Mouse (Mus musculus): ENCODE measurements around the gene Zfp933. TPM values are rescaled to one million over a fixed set of nuclear protein-coding genes. Genes with fewer than 3 reads are reported as not detected.
"Not testable (repeated sequence)": the region's sequence is repeated elsewhere in the genome, so short reads cannot be mapped to it uniquely, and the experiment has no call there.

The Zfp933 gene
- polyA plus RNA-seq, 1 experiment from 2014 or later: 5.9 TPM

DNA sequence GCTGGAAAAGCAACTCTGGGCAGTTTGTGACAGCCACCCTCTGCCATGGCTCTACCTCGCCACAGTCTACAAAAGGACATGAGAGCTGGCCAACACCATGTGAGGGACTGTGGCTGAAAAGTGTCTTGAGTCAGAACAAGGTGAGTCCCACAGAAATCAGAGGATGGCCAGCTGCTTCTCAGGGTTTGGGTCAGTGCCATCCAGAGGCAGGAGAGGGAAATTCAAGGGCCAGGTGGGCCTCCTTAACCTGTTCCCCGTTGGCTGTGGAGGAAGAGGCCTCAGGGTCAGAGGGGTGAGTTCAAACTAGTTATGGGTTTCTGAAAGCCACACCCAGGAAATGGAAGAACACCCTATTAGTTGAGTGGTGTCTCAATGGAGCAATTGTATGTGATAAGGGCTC, 31.3 kb upstream of the Zfp933 start:
- no peak for ATAC-seq (ENCODE audit: low FRiP score)

DNA sequence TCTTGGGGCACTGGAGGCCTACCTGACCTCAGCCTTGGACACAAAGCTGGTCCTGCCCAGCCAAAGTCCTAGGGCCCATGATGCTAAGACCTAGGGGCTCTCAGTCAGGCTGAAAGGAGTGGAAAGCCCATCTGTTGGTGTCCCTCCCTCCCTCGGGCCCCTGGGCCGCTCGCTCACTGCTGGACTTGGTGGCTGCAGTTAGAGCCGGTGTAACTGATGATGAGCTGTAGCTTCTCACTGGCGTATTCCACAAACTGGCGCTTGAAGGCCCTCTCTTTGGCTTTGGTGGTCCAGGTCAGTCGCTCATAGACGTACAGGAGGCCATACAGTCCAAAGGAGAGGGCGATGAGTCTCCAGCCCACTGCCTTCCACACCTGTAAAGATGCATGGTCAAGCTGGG, 30.4 kb upstream of the Zfp933 start:
- Histone ChIP-seq H3K4me1 (no peaks in the 10 kb centered on the region), H3K9ac (no peak overlapping the region), H3K4me2 (replicated peaks) (no peak overlapping the region), H3K27ac (no peak overlapping the region), H3K4me3 (no peak overlapping the region), H3K9me3 (replicated peaks) (no peaks in the 10 kb centered on the region), H3K36me3 (peaks cover 96% of the 10 kb centered on the region), H3K27me3 (no peaks in the 10 kb centered on the region)
- ATAC-seq (ENCODE audit: low FRiP score): no peak
- WGBS: 95% methylated on average over 9 of the region's 9 CpGs

More for the DNA sequence above, 31.3 kb upstream of the Zfp933 start:
- Histone ChIP-seq H3K27ac (no peak overlapping the region), H3K4me1 (no peaks in the 10 kb centered on the region), H3K9ac (no peak overlapping the region), H3K4me2 (replicated peaks) (no peak overlapping the region), H3K4me3 (no peak overlapping the region), H3K27me3 (no peaks in the 10 kb centered on the region), H3K36me3 (peaks cover 95% of the 10 kb centered on the region), H3K9me3 (replicated peaks) (no peaks in the 10 kb centered on the region)
- WGBS: 79% methylated on average over 2 of the region's 2 CpGs

DNA sequence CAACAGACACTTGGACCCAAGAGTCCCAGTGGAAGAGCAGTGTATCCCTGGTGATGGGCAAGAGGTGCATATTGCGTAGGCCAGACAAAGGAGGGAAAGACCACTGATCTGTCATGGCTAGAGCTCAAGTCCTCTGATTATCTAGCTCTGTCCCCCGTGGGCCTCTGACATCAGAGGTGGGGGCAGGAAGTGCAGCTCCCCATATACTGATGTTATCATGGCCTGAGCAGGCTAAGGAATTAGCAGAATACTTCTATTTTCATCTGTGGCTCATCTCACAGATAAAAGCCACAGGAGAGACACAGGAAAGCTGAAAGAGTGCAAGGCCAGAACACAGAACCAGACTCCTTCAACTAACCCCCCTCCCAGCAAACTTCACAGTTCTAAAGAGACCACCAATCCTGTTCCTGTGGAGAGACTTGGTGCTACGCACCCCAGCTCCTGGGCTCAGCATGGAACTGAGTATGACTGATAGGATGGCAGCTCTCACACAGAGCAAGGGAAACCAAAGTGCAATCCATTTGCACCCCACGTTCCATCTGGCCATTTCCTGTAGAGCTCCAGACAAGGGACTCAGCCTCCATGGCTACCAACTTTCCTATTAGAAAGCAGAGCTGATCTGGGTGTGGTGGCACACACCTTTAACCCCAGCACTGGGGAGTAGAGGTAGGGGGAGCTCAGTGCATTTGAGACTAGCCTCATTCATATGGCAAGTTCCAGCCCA, 27.8 kb upstream of the Zfp933 start:
- no peak overlapping the region for H3K4me2 ChIP-seq (replicated peaks)
- no peak for ATAC-seq (ENCODE audit: low FRiP score)
- H3K4me3 ChIP-seq: no peak overlapping the region
- H3K9me3 ChIP-seq (replicated peaks): no peaks in the 10 kb centered on the region
- no peak overlapping the region for H3K27ac ChIP-seq
- no peak overlapping the region for H3K9ac ChIP-seq
- no peaks in the 10 kb centered on the region for H3K27me3 ChIP-seq
- H3K4me1 ChIP-seq: no peaks in the 10 kb centered on the region
- 92% methylated on average over 4 of the region's 4 CpGs for WGBS
- H3K36me3 ChIP-seq: peaks cover 93% of the 10 kb centered on the region

DNA sequence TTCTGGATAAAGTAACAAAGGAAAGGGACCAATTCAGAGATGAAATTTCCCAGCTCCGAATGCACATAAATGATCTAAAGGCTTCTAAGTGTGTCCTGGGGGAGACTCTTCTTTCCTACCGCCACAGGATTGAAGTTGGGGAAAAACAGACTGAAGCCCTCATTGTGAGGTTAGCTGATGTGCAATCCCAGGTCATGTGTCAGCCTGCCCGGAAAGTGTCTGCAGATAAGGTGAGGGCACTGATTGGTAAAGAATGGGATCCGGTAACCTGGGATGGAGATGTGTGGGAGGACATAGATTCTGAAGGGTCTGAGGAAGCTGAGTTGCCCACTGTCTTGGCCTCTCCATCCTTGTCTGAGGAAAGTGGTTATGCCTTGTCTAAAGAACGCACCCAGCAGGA, 21.1 kb upstream of the Zfp933 start:
- 18% methylated on average over 5 of the region's 5 CpGs for WGBS
- Histone ChIP-seq H3K4me2 (replicated peaks) (peak overlapping the region; percentile 76), H3K9me3 (replicated peaks) (no peaks in the 10 kb centered on the region), H3K36me3 (peaks cover 48% of the 10 kb centered on the region), H3K27me3 (no peaks in the 10 kb centered on the region), H3K4me3 (peak overlapping the region; percentile 70), H3K27ac (0 out of 2 replicates have a peak overlapping the region, but pooled peaks have one; percentile 26), H3K4me1 (peaks cover 24% of the 10 kb centered on the region), H3K9ac (peak overlapping the region; percentile 60)
- no peak for ATAC-seq (ENCODE audit: low FRiP score)

DNA sequence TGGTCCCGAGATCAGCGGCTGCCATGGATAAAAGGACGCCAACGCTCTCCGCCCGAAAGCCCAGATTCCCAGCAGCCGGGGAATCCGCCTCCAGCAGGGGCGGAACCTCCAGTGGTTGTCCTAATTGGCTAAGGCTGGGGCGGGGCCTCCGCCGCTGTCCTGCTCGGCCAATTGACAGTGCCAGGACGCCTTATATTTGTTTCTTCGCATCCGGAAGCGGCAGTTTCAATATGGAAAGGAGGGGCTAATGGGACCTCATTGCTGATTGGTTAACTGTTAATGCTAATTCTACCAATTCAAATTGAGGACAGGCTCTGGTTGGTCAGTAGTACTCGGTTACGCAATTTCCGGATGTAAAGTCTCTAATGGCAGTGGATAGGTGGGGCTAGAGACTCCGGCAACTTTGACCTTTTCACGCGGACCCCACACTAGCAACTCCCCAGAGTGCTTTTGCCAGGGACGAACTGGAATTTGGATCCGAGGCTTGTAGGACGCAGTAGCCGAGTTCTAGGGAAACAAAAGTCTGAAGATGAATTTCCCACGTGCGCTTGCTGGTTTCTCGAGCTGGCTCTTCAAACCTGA, 20.4 kb upstream of the Zfp933 start, which contains the start of the genes Miip and Fv1:
Gene Miip, minus strand, starts transcription at position 367 of the 582 bp plus-strand sequence.
Gene Fv1, plus strand, starts transcription at position 530 of the 582 bp plus-strand sequence.
- ATAC-seq (ENCODE audit: low FRiP score): peak; percentile 98
- peaks cover 46% of the 10 kb centered on the region for H3K36me3 ChIP-seq

DNA sequence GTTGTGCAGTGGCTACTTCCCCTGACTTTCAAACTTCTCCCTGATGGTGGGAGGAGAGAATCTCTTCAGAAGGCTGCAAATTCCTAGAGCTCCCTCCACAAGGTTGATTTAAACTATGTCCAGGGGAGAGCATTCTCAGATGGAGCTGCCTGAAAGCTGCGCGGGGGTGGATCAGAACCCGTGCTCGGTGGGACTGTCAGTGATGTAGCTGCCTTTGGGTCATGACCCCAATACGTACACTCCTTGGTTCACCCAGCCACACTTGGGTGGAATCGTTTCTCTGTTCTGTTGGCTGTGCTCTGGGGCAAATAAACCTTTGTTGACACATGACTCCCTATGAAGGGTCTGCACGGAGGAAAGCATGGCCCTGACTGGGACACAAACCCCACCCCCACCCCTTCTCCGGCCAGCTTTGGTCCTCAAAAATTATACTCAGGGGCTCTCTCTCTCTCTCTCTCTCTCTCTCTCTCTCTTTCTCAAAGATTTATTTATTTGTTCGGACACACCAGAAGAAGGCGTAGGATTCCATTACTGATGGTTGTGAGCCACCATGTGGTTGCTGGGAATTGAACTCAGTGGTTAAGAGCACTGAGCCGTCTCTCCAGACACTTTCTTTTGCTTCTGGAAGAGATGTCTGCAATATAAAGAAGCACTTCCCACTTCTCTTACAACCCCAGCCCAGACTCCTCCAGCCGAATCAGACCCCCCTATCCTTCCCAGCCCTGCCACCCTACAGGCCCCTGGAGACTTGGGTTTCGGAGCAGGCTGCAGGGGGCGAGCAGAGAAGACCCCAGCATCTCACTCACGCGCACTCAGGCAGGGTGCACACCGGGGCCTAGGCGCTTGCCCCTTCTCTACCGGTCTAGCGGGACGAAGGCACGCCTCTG, 19.6 kb upstream of the Zfp933 start:
- Histone ChIP-seq H3K4me3 (peak overlapping the region; percentile 70), H3K4me2 (replicated peaks) (peak overlapping the region; percentile 59)

More for the DNA sequence above, 20.4 kb upstream of the Zfp933 start, which contains the start of the genes Miip and Fv1:
- peak within 1 kb of the TSS; percentile 70 for H3K4me3 ChIP-seq
- no peaks in the 10 kb centered on the region for H3K9me3 ChIP-seq (replicated peaks)
- peak within 1 kb of the TSS; percentile 77 for H3K9ac ChIP-seq
- peaks cover 24% of the 10 kb centered on the region for H3K4me1 ChIP-seq
- H3K27ac ChIP-seq: peak within 1 kb of the TSS; percentile 82
- under 1% methylated on average over 30 of the region's 30 CpGs for WGBS
- peak within 1 kb of the TSS; percentile 76 for H3K4me2 ChIP-seq (replicated peaks)
- H3K27me3 ChIP-seq: no peaks in the 10 kb centered on the region

DNA sequence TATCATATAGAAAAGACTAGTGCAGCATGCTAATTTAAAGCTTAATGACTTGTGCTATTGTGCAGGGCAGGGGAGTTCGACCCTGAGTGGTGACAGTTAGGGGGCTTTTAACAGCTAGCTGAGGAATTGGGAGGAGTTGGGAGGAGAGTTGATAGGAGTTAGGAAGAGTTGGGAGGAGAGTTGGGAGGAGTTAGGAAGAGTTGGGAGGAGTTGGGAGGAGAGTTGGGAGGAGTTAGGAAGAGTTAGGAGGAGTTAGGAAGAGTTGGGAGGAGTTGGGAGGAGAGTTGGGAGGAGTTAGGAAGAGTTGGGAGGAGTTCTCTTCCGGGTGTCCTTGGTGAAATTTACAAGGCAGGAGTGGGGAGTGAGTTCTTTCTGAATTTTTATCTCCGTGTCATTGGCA, 18.6 kb upstream of the Zfp933 start:
- WGBS: 53% methylated on average over 3 of the region's 3 CpGs

More for the DNA sequence above, 19.6 kb upstream of the Zfp933 start:
- Histone ChIP-seq H3K27ac (peak overlapping the region; percentile 82), H3K36me3 (peaks cover 42% of the 10 kb centered on the region), H3K27me3 (no peaks in the 10 kb centered on the region), H3K4me1 (peaks cover 24% of the 10 kb centered on the region), H3K9ac (peak overlapping the region; percentile 77), H3K9me3 (replicated peaks) (no peaks in the 10 kb centered on the region)
- peak; percentile 7 for ATAC-seq (ENCODE audit: low FRiP score)
- WGBS: 7% methylated on average over 22 of the region's 22 CpGs

DNA sequence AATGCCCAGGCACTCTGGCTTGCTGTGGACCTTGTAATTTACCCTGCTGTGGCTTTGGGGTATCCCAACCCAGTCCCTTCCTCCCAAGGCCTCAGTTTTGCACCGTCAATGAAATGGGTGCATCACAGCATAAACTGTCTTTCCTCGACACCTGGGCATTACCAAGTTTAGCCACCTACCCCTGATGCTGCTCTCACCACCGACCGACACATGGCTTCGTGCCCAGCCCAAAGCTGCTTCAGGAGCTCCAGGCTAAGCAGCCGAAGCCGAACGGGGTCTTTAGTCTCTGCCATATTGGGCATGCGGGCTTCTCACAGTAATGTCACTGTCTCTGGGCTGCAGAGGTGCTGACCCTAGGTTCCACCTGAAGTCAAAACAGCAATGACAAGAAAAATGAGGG, 17.9 kb upstream of the Zfp933 start:
- H3K4me2 ChIP-seq (replicated peaks): no peak overlapping the region
- H3K4me1 ChIP-seq: peaks cover 24% of the 10 kb centered on the region
- H3K36me3 ChIP-seq: peaks cover 45% of the 10 kb centered on the region
- no peak overlapping the region for H3K9ac ChIP-seq
- H3K27ac ChIP-seq: no peak overlapping the region
- 97% methylated on average over 9 of the region's 9 CpGs for WGBS
- H3K27me3 ChIP-seq: no peaks in the 10 kb centered on the region
- no peaks in the 10 kb centered on the region for H3K9me3 ChIP-seq (replicated peaks)
- no peak overlapping the region for H3K4me3 ChIP-seq
- no peak for ATAC-seq (ENCODE audit: low FRiP score)

More for the DNA sequence above, 18.6 kb upstream of the Zfp933 start:
- not testable (repeated sequence) for H3K27me3 ChIP-seq; H3K4me2 ChIP-seq (replicated peaks); H3K4me3 ChIP-seq; H3K27ac ChIP-seq; H3K9ac ChIP-seq; ATAC-seq (ENCODE audit: low FRiP score); H3K9me3 ChIP-seq (replicated peaks)
- Histone ChIP-seq H3K4me1 (peaks cover 24% of the 10 kb centered on the region), H3K36me3 (peaks cover 42% of the 10 kb centered on the region)

DNA sequence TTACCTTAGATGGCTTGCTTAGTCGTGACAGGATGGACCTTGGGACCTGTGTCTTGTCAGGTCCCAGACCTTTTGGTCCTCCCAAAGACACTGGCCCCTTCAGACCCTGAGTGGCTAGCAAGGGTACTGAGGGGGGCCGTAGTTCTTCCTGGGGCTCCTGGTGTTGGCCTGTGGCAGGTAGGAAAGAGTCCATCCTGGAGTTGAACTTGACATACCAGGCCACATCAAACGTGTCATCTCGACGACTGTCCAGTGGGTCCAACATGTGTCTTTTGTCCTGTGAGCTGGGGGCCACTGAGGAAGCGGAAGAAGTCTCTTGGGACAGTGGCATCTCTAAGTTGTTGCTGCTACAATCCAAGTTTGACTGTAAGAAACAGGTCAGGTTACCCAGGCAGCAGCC, 17.5 kb upstream of the Zfp933 start:
- no peak for ATAC-seq (ENCODE audit: low FRiP score)
- Histone ChIP-seq H3K4me1 (peaks cover 24% of the 10 kb centered on the region), H3K27me3 (no peaks in the 10 kb centered on the region), H3K9ac (no peak overlapping the region), H3K36me3 (peaks cover 47% of the 10 kb centered on the region), H3K9me3 (replicated peaks) (no peaks in the 10 kb centered on the region), H3K4me3 (no peak overlapping the region), H3K27ac (no peak overlapping the region), H3K4me2 (replicated peaks) (no peak overlapping the region)
- WGBS: 87% methylated on average over 6 of the region's 6 CpGs

DNA sequence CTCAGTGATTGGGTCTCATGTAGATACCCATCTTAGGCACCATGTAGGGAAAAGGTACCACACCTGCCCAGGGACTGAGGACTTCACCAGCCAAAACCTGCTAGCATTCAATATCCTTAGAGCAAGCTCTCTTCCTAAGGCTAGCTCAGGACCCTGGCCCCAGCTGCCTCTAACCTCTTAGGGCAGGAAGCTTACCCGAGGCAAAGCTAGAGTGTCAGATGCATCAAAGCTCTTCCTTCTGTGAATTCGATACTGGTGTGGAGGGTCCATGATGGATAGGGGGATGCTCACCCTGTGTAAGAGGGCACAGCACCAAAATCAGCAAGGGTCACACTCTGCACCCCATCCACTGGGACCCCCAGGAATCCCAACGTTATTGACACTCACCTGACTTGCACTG, 13.9 kb upstream of the Zfp933 start:
- no peak overlapping the region for H3K27ac ChIP-seq
- H3K36me3 ChIP-seq: peaks cover 53% of the 10 kb centered on the region
- peaks cover under 1% of the 10 kb centered on the region; the same call in 1 of the 2 replicates for H3K4me1 ChIP-seq
- no peak overlapping the region for H3K4me3 ChIP-seq
- H3K27me3 ChIP-seq: no peaks in the 10 kb centered on the region
- 96% methylated on average over 3 of the region's 3 CpGs for WGBS
- H3K9me3 ChIP-seq (replicated peaks): no peaks in the 10 kb centered on the region
- H3K9ac ChIP-seq: no peak overlapping the region
- H3K4me2 ChIP-seq (replicated peaks): no peak overlapping the region
- ATAC-seq (ENCODE audit: low FRiP score): no peak

DNA sequence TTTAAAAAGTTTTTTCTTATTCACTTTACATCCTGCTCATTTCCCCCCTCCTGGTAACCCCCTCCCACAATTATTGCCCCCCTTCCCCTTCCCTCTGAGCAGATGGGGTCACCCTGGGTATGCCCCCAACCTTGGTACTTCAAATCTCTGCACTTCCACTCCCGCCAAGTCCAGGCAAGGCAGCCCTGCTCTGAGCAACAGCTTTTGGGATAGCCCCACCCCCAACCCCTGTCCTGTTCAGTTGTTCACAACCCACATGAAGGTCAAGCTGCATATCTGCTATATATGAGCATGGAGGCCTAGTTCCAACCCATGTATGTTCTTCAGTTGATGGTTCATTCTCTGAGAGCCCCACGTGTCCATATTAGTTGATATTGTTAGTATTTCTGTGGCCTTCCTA, 2.6 kb upstream of the Zfp933 start:
- Histone ChIP-seq H3K36me3 (no peaks in the 10 kb centered on the region), H3K4me2 (replicated peaks) (no peak overlapping the region), H3K27me3 (no peaks in the 10 kb centered on the region), H3K9ac (no peak overlapping the region), H3K27ac (no peak overlapping the region), H3K4me1 (peaks cover 11% of the 10 kb centered on the region), H3K4me3 (no peak overlapping the region), H3K9me3 (replicated peaks) (no peaks in the 10 kb centered on the region)
- WGBS: 72% methylated on average over 2 of the region's 2 CpGs
- ATAC-seq (ENCODE audit: low FRiP score): no peak

DNA sequence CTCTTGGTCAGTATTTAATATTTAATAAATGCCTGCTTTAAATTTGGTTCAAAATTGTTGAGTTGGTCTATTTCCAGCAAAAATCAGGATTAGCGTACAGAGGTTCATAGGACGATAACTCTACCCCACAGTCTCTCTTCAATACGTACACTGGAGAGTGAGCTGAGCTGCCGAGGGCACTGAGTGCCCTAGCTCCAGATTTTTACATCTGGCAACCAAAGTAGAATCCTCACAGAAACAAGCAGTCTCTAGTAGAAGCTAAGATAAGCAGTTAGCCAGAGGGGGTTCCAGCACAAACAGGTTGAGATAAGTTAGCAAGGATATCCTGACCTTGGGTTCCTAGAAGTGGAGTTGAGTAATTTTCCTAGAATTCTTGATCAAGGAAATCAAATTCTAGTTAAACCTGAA, 422 bp upstream of the Zfp933 start:
- Histone ChIP-seq H3K4me3 (peak overlapping the region; percentile 69), H3K4me1 (peaks cover 11% of the 10 kb centered on the region), H3K36me3 (peaks cover 12% of the 10 kb centered on the region), H3K9ac (peak overlapping the region; percentile 61), H3K27me3 (no peaks in the 10 kb centered on the region), H3K4me2 (replicated peaks) (peak overlapping the region; percentile 56), H3K9me3 (replicated peaks) (peaks cover under 1% of the 10 kb centered on the region; the same call in 1 of the 2 replicates), H3K27ac (no peak overlapping the region)
- peak; percentile 81 for ATAC-seq (ENCODE audit: low FRiP score)
- WGBS: 10% methylated on average over 4 of the region's 4 CpGs

Measured in hindbrain, embryonic 12.5 days (tissue).